Mouse (Mus musculus) kidney, postnatal 25 days (tissue): Measurements from ENCODE around the gene Gm11146.

Experiments used
- DNase-seq, 2 experiments: peaks; one replicate each; pipeline ENCODE4 v3.0.0; 2021; ENCODE audit warnings: mixed read lengths in 2 of 2

Gm11146 gene

DNA sequence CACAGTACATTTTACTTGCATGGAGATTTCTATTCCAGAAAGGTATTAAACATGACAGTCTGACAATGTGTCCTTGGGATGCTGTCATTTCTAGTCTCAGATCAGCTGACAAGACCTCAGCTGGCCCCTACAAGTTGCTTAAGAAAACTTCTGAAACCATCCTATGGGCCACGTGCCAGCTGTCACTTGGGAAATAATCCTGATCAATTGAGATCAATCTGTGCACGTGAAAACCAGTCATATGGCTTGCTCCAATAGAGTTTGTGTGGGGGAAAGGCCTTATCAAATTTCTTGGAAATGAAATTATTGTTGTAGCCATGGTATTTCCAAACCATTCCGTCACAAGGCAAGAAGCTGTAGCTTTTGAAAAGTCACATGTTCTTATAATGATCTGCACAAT, 50.8 kb downstream of the Gm11146 start:
- DNase-seq: no peak
